Mouse (Mus musculus): ENCODE data around the gene Lce3b.

The Lce3b gene

GRCm38 (mm10) chr3:92932679-92933078 lies at the start of gene Lce3b:
TSS of gene Lce3b (plus strand) at chr3:92932979.
- no peak for DNase-seq

- peak; percentile 24 for DNase-seq
Measured at GRCm38 (mm10) chr3:92894063-92894462, 38.7 kb upstream of the Lce3b start.

- DNase-seq, result no peak
Measured at GRCm38 (mm10) chr3:92894489-92894888, 38.3 kb upstream of the Lce3b start.

- peak; percentile 22 for DNase-seq
Measured at GRCm38 (mm10) chr3:92902992-92903391, 29.8 kb upstream of the Lce3b start.

GRCm38 (mm10) chr3:92903640-92904039 lies 29.1 kb upstream of the Lce3b start:
- no peak for DNase-seq

- DNase-seq, result no peak
Measured at GRCm38 (mm10) chr3:92905182-92905581, 27.6 kb upstream of the Lce3b start.

- DNase-seq, result peak; percentile 28
Measured at GRCm38 (mm10) chr3:92907571-92907970, 25.2 kb upstream of the Lce3b start.

- no peak for DNase-seq
Measured at GRCm38 (mm10) chr3:92920364-92920763, 12.4 kb upstream of the Lce3b start.

- DNase-seq, result no peak
Measured at GRCm38 (mm10) chr3:92926130-92926529, 6.6 kb upstream of the Lce3b start, which contains the start of gene Lce3a. TSS of gene Lce3a (minus strand) at chr3:92926230.

- DNase-seq, result no peak
Measured at GRCm38 (mm10) chr3:92944186-92944585, 11.4 kb downstream of the Lce3b start, which contains the start of gene Lce3c. TSS of gene Lce3c (plus strand) at chr3:92944486.

- DNase-seq, result no peak
Measured at GRCm38 (mm10) chr3:92957090-92957489, 24.3 kb downstream of the Lce3b start, which contains the start of gene Lce3d. TSS of gene Lce3d (plus strand) at chr3:92957390.

- DNase-seq, result no peak
Measured at GRCm38 (mm10) chr3:92966761-92967160, 34.0 kb downstream of the Lce3b start, which contains the start of gene Lce3e. TSS of gene Lce3e (plus strand) at chr3:92967061.

- DNase-seq, result no peak
Measured at GRCm38 (mm10) chr3:92978484-92978883, 45.7 kb downstream of the Lce3b start.

All from kidney, postnatal 14 days (tissue).